Mouse (Mus musculus) left cerebral cortex, adult 11 months (tissue): ENCODE data around the gene Mecom.
"Not testable (repeated sequence)": the region's sequence is repeated elsewhere in the genome, so short reads cannot be mapped to it uniquely, and the experiment has no call there.

ENCODE experiments used
- DNase-seq: peaks from one replicate; pipeline ENCODE4 v3.0.0; 2022; ENCODE audit warnings: low spot score

The Mecom gene

GRCm38 (mm10) chr3:30253714-30254113, 294.1 kb downstream of the Mecom start:
- DNase-seq: no peak

GRCm38 (mm10) chr3:30248656-30249384, 299.0 kb downstream of the Mecom start:
- DNase-seq: peak; percentile 6

- DNase-seq: no peak
Observed at GRCm38 (mm10) chr3:30247256-30247655, 300.6 kb downstream of the Mecom start.

GRCm38 (mm10) chr3:30246431-30247041, 301.3 kb downstream of the Mecom start:
- no peak for DNase-seq

GRCm38 (mm10) chr3:30245950-30246349, 301.9 kb downstream of the Mecom start:
- DNase-seq: no peak

GRCm38 (mm10) chr3:30244401-30244871, 303.4 kb downstream of the Mecom start:
- no peak for DNase-seq

- no peak for DNase-seq
Observed at GRCm38 (mm10) chr3:30243776-30244275, 304.0 kb downstream of the Mecom start.

GRCm38 (mm10) chr3:30239416-30239815, 308.4 kb downstream of the Mecom start:
- DNase-seq: no peak

- no peak for DNase-seq
Observed at GRCm38 (mm10) chr3:30237493-30237892, 310.3 kb downstream of the Mecom start.

- no peak for DNase-seq
Observed at GRCm38 (mm10) chr3:30234018-30234417, 313.8 kb downstream of the Mecom start.

GRCm38 (mm10) chr3:30227964-30228670, 319.7 kb downstream of the Mecom start:
- no peak for DNase-seq

- no peak for DNase-seq
Observed at GRCm38 (mm10) chr3:30226928-30227370, 320.9 kb downstream of the Mecom start.

GRCm38 (mm10) chr3:30225200-30225599, 322.6 kb downstream of the Mecom start:
- not testable (repeated sequence) for DNase-seq

GRCm38 (mm10) chr3:30220701-30221412, 327.0 kb downstream of the Mecom start:
- no peak for DNase-seq

GRCm38 (mm10) chr3:30219891-30220290, 327.9 kb downstream of the Mecom start:
- DNase-seq: no peak

GRCm38 (mm10) chr3:30219190-30219884, 328.5 kb downstream of the Mecom start:
- DNase-seq: no peak

GRCm38 (mm10) chr3:30214607-30215006, 333.2 kb downstream of the Mecom start:
- no peak for DNase-seq

- no peak for DNase-seq
Observed at GRCm38 (mm10) chr3:30213540-30214170, 334.2 kb downstream of the Mecom start.

- no peak for DNase-seq
Observed at GRCm38 (mm10) chr3:30212802-30213201, 335.0 kb downstream of the Mecom start.

- no peak for DNase-seq
Observed at GRCm38 (mm10) chr3:30209131-30209530, 338.7 kb downstream of the Mecom start.

- DNase-seq: no peak
Observed at GRCm38 (mm10) chr3:30207886-30208285, 339.9 kb downstream of the Mecom start.
